Mouse (Mus musculus): ENCODE measurements around the gene Fbxl7.
A peak's percentile ranks its signal among the peaks of the same experiment; 100 is the strongest.
"Not testable (repeated sequence)": the region's sequence is repeated elsewhere in the genome, so short reads cannot be mapped to it uniquely, and the experiment has no call there.

Gene Fbxl7

DNA sequence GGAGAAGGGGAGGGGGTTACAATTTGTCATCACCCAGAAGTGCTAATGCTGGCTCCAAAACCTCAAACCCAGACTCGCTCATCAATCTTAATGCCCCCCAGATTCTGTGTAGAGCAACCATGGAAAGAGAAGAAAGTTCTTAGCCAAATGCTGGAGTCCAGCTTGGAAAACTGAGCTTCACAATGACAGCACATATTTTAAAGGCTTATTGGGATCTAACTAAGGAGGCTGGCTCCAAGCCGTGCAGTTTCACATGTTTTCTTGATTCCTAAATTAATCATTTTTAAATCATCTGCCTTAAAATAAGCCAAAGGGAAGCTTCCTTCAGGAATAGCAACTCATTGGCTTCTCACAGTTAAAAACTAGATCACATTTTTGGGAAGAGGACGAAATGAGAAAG is 82.5 kb downstream of the Fbxl7 start:
- no peak for DNase-seq (ENCODE audit: low spot score in 2 of 2)

DNA sequence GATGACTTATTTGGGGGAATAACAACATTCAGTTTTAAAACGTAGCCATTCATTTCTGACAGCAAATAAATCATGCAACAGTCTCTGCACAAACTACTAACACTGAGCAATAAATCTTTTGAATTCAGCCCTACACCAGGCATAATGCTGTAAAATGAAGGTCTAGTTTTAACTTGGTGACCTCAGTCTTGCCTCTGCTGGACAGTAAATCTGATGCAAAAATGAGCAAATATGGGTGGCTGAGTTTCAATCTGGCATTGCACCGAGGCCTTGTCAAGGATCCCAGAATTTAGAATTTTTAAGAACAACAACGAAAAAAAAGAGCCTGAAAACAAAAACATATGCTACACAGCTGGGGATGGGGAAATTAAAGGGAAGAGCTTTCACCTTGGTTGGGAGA is 85.8 kb downstream of the Fbxl7 start:
- no peak for DNase-seq (ENCODE audit: low spot score in 2 of 2)

DNA sequence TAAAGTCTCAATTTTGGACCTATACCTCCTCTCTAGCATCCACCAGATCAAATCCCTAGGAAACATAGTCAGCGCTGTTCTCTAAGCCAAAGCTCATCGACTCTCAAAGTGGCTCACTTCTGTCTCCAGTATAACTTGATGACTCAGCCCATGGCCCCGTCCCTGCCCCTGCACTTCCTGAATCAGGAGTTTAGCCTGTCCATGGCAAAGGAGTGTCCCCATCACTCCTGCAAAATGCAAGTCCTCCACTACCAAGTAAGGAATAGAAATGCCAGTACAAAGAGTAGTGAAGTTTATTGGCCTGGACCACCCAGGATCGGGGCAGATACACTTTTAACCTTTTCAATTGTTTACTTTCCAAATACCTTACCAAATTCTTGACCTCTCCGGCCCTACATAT is 91.3 kb downstream of the Fbxl7 start:
- DNase-seq (ENCODE audit: low spot score in 2 of 2) = no peak

DNA sequence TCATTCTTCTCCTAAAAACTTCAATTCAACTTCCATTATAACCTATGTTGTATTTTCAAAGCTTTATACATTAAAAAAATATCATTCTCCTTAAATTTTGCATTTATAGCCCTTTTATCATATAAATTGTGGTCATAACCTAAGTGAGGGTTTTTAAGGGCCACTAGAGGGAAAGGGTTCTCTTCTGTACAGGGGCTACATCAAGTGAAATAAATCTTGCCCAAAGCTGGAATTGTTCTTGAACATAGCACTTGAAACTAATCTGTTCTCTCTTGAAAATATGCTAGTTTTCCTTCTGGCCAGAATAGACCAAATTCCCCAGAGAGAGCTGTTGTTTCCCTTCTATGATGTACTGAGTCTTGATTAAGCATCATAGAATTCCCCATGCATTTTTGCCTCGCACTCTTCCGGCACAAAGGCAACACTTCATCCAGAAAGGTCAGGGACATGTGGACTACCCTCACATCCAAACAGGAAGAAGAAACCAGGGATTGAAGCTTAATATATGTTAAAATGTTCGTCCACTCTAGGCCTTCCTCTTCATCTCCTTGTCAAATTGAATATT is 95.8 kb downstream of the Fbxl7 start:
- DNase-seq (ENCODE audit: low spot score in 2 of 2) = no peak

DNA sequence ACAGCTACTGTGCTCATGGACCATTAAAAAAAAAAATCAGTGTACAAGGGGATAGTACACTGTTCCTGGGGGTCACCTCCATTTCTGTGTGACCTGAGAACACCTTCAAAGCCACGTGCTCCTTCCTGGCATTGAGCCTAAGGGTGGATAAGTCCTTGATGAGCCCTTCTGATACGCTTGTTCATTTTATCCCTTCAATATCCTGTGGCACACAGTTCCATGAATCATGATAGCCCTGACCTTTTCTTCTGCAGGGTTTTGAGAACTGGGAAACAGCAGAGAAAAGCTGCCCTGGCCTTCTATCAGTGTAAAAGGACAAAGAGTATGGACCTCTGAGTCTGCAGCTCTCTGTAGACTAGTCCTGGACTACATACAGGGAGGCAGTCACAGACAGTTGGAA is 99.4 kb downstream of the Fbxl7 start:
- no peak for DNase-seq (ENCODE audit: low spot score in 2 of 2)

DNA sequence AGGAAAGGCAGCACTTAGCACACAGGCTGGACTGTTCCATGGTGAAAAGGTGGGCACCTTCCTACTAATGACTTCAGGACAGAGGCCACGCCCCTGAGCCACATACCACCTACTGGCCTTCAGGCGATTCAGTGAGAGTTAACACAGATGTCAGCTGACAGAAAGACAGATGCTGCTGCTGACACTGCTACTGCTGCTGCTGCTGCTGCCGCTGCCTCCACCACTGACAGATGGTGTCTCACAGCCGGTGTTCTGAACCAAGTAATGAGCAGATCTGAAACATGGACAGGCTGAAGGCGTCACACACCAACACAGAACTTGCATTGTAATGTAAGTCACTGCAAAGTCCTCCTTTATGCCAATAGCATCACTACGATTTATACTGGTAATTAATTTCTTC is 99.9 kb downstream of the Fbxl7 start:
- peak; percentile 10 to 14 for DNase-seq (ENCODE audit: low spot score in 2 of 2)

DNA sequence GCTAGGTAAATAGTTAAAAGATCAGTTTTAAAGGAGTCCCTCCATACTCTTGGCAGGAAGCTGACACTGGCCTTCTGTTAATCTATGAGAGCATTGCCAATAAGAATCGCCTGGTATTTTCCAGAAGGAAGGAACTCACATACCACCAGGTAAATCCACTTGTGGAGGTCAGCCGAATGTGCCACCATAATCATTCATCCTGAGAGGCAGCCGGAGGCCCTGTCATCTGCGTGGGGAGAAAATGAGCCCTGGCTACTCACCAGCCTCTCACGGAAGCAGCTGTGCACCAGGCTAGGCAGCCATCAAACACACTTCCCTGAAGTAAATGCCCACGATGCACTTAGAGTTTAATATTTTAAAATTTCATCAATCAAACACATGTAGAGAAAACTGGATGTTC is 108.2 kb downstream of the Fbxl7 start:
- no peak for DNase-seq (ENCODE audit: low spot score in 2 of 2)

DNA sequence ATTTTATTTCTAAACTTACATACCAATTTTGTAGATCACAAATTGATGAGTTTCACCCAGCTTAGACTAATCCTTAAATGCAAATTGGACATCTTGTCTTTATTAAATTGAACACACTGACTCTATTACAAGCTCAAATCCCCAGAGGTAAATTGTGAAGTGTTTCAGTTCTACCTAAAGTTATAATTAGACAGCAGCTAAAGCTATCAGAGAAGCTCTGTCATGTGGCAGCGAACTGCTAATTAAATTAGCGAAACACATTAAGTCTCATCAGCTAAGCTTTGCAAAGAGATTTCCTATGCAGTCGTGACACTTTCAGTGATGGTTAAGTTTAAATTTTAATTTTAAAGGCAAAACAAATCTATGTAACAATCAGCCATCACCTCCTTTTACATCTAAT is 114.8 kb downstream of the Fbxl7 start:
- no peak for DNase-seq (ENCODE audit: low spot score in 2 of 2)

DNA sequence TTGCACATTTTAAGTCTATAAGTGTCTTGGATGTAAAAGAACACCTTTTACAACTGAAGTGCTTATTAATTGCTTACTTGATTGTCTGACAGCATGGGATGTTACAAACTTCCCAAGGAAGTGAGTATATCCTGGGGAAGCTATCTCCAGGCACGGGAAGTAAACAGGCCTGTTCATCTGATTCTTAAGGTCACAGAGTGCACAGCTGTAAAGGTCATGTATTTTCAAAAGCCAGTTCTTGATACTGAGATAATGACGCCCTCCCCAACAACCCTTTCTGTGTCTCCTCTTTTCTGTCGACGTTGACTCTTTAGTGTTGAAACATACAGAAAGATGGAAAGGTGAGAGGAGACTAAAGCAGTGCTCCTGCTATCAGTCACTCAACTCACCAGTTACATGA is 116.3 kb downstream of the Fbxl7 start:
- DNase-seq (ENCODE audit: low spot score in 2 of 2) = no peak

DNA sequence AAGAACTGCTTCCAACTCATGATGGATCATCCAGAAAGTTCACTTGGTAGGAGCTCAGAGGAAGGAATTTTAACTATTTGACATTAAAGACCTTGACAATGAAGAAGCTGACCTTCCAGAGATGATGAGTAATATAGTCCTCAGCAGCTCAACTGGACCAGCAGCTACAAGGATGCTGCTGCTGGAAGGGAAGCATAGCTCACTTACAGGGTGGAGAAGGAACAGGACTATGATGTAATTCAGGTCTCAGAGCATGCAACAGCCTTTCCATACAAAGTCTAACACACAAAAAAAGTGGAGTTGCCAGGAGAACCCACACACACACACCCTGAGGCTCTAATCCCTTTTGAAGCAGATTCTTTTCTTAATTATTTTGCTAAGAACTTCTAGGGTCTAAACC is 119.7 kb downstream of the Fbxl7 start:
- no peak for DNase-seq (ENCODE audit: low spot score in 2 of 2)

DNA sequence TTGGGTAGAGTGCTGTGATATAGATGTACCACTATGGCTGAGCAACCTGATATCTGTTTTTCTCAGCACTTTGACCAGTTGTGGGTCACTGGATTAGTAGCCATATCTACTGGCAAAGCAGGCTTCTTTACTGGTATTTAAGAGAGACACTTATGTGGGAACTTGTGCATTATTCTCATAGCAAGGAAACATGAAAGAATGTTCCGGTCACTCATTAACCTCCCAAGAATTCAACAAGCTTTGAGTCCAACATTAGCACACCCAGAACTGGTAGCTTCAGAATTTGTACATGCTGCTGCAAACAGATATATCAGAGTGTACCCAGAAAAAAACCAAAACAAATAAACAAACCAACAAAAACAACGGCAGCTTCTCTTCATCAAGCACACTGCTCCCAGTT is 120.5 kb downstream of the Fbxl7 start:
- no peak for DNase-seq (ENCODE audit: low spot score in 2 of 2)

DNA sequence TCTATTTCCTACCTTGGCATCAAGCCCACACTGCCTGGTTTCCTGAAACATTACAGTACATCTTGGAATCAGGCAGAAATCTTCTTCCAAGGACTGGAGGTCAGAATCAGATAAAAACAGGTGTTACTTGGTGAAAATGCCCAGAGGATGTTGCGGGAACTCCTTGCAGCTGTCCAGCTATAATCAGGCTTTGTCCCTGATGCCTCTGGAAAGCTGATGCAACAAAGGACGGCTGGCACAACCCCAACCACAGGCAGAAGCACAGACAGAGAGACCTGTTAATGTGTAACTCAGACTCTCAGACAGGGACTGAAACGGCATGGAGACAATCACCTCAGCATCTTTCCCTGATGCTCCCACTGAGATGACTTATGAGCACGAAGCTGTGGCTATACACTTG is 133.7 kb downstream of the Fbxl7 start:
- DNase-seq (ENCODE audit: low spot score in 2 of 2) = no peak

DNA sequence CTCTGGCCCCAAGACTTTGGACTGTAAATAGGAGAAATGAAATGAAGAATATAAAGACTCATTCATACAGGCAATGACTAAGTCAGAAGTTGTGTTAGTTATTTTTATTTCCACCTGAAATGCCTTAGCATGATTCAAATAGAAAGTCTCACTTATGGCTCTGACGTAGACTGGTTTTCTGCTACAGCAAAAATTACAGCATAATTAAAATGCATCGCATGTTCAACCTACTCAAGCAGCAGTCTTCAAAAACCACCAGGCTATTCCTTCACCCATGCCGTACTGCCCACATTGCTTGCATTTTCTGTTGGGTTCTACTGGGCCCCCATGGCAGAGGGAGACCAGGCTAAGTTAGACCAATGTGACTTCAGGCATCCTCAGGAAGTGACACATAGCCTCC is 146.9 kb downstream of the Fbxl7 start:
- no peak for DNase-seq (ENCODE audit: low spot score in 2 of 2)

DNA sequence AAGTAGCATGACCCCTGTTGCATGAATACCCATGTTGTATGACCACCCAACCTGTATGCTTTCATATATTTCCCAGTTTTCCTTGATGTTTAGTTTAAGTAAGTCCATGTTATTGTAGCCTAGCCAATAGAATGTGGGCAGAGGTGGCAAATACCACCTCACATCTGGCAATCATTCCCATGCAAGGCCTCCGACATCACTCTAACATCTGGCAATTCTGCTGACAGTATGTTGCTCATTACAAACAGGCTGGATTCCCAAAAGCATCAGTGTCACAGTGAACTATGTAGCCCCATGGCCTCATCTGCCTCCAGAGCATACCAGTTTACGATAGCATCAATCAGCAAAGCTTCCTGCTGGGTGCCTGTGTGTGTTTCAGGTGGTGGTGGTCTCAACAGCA is 163.0 kb downstream of the Fbxl7 start:
- DNase-seq (ENCODE audit: low spot score in 2 of 2) = no peak

DNA sequence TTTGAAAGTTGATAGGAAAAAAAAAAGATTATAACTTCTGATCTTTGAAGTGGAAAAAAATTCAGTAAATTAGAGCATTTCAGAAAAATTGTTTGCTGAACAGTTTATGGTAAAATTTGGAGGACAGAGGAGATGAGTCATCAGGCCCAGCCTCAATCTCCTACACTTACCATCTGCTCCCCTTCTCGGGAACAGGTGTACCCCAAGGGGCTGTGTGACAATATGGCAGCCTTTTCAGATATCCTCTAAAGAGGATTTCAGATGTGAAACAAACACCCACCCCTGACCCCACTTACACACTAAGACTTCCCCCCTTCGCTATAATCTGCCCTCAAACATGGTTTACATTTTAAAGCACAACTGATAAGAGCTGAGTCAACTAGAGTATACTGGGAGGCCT is 164.6 kb downstream of the Fbxl7 start:
- DNase-seq (ENCODE audit: low spot score in 2 of 2) = no peak

DNA sequence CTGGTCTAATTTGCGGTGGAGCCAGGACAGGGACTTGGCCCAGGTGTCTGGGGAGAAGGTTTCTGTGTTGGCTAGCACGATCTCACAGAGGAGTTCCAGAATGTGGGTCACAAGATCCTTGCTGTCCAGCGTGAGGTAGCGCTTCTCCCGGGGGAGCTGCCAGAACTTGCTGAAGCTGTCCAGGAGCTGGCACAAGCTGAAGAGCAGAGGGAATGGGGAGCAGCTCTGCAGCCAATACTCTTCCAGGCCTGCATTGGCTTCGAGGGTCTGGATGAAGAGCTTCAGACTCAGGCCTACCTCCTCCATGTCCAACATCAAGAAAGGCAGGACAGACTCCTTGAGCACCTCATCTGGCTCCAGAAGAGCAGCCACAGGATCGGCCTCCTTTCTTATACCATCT is 166.0 kb downstream of the Fbxl7 start:
- not testable (repeated sequence) for DNase-seq (ENCODE audit: low spot score in 2 of 2)

DNA sequence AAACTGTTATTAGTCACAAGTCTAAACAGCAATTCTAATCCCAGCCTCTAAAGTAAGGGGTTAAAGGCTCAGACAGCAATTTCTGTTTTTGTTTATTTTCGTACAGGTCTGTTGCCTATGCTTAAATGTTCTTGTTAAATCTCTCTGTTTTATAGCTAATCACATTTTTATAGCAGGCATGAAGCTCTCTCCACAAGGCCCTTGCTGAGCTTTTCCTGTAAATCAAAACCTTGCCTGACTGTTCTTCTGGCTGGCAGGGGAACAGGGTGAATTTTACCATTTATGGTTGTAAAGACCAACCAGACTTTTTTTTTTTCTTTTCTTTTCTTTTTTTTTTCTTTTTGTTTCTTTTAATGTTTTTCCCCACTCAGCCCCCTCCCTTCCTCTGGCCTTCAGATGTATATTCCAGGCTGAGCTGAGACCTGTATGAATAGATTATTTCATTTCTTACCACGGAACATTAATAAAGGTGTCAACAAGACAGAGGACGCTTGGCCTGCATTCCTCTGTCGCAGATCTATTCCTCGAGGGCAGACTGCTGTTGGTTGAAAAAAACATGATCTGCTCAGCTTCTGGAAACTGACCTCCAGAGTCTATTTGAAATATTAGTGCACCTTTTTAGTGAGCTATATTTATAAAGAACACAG is 176.9 kb downstream of the Fbxl7 start:
- DNase-seq (ENCODE audit: low spot score in 2 of 2) = no peak

DNA sequence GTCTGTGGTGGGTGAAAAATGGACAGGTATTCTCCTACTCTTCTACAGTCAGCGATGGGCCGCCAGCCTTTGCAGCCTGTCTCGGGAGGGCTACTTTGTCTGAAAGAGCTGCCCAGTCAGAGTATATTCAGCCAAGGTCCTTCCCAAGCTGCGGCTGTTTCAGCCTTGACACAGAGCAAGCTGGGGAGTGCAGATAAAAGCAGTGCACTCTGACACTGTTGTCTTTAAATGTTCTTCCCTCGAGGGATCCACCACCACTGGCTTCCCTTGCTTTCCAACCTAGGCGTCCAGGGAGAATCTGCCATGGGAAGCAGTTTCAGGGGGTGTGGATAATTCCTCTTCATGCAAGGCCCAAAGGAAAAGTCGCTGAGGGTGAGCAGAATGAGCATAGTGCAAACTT is 177.4 kb downstream of the Fbxl7 start:
- DNase-seq (ENCODE audit: low spot score in 2 of 2) = no peak

DNA sequence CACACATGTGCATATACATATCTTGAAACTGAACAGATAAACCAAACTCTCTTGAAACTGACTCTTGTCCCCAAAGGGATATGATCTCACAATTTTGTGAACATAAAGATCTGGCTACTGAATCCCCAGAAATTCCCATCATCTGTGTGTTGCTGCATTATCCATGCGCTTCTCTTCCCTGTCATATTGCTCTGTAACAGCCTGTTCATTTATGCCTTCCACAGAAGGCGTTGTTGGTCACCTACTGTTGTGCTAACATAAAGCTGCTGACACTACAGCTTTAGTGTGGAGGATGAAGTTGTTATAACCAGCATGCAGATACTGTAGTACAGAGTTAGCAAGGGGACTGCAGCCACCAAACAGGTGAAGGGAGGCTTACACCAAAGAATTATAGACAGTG is 179.2 kb downstream of the Fbxl7 start:
- no peak for DNase-seq (ENCODE audit: low spot score in 2 of 2)

DNA sequence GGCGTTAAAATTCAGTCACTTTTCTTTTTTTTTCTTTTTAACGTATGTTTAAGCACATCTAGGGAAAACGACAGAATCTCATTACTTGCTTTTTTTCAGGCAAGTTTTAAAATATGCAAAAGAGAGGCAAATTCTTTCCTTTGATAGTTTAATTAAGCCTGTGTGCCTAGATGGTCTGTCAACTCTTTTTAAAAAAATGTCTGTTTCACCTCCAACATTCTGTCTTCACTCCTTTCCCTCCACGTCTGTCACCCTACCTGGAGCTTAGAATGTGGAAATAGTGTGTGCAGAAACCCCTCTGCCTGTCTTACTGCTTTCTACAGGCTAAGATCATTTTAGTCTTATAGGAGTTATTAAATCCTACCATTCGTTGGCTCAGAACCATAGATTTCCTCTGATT is 179.7 kb downstream of the Fbxl7 start:
- no peak for DNase-seq (ENCODE audit: low spot score in 2 of 2)

DNA sequence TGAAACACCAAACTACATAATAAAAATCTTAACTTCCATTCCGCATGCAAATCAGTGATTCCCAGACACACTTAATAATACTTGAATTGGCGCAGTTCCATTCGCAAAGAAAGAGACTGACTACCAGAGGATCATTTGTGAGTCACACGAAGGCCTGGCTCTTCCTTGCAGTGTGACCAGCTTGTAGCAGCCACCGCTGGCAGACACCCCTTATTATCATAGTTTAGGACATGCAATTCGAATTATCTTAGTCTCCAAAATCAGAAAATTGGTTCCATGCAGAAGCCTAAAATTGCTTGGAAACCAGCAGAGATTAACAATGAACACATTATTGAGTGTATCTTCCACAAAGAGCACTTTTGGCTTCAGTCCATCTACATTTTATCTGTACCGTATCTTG is 183.1 kb downstream of the Fbxl7 start:
- no peak for DNase-seq (ENCODE audit: low spot score in 2 of 2)

DNA sequence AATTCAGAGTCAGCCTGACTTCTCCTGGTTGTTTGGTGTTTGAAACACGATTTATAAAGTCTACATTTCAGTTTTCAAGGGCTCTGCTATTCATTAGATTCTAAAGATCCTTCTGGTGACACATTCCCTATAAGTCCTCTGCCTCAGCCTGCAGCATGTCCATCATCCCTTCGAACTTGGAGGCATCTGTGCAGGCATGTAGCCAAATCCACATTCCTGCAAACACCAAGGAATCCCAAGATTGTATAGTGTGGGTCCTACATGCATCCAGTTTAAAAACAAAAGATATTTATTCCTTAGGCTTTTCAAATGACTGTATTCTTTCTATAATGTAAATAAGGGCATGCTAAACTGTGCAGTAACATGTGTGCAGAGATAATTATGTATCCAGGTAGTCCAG is 190.4 kb downstream of the Fbxl7 start:
- no peak for DNase-seq (ENCODE audit: low spot score in 2 of 2)

DNA sequence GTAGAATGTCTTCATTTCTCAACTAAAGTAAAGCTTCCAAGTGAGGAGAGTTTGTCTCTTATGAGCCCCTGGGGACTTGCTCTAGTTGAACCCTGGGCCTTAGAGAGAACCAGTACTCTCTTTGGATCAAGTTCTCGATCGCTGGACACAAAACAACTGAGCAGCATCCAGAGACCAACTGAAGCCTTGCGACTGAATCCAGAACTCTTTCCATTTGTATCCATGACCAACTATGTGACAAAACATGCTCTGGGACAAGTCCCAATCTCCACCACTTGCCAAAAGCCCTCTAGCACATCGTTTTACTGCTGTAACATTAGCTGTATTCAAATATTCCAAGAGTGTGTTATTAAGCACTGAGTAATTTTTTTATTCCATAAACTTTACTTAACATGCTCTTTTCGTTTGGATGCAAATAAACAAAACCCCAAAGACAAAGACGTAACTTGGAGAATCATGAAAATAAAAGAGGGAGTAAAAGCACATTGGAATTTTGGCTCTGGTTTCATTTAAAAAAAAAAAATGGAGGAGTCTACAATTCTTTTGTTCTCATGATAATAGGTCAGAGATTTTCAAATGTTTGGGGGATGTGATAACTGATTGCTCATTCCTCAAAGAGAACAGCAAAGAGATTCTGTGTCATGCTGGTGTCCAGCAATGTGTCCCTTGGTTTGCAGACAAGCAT is 192.1 kb downstream of the Fbxl7 start:
- no peak for DNase-seq (ENCODE audit: low spot score in 2 of 2)

All from frontal cortex, postnatal 10 days (tissue).